Mouse (Mus musculus) midbrain, embryonic 16.5 days (tissue): ENCODE measurements at regions not wholly inside any gene's neighbourhood (a gene's known extent, or its start where the extent isn't known, plus 50 kb on each side); places are given as distances from the start of the nearest gene placed in this dataset.
"Not testable (repeated sequence)": the region's sequence is repeated elsewhere in the genome, so short reads cannot be mapped to it uniquely, and the experiment has no call there.

Experiments
- ATAC-seq: fragments of 200-750 bp; cut with Nextera tagmentation; 2 replicates; pipeline ENCODE4 v1.8.0; 2017; ENCODE audit warnings: moderate TSS enrichment
- H3K27ac ChIP-seq: fragments of 300-500 bp; sonication (generic); 2 replicates; pipeline ENCODE4 v1.5.1; 2014; ENCODE audit warnings: mild to moderate bottlenecking, low read length, mixed read lengths
- H3K27me3 ChIP-seq: fragments of 300-500 bp; sonication (generic); 2 replicates; pipeline ENCODE4 v1.6.1; 2014; ENCODE audit warnings: low read depth, low read length, mixed read lengths; ENCODE audit not compliant: control insufficient read depth, insufficient read depth
- H3K36me3 ChIP-seq: fragments of 300-500 bp; sonication (generic); 2 replicates; pipeline ENCODE4 v1.6.1; 2014; ENCODE audit warnings: mild to moderate bottlenecking, low read length, moderate library complexity, mixed read lengths; ENCODE audit not compliant: control insufficient read depth, insufficient read depth
- H3K4me1 ChIP-seq: fragments of 300-500 bp; sonication (generic); 2 replicates; pipeline ENCODE4 v1.6.1; 2014; ENCODE audit warnings: mild to moderate bottlenecking, low read length, mixed read lengths; ENCODE audit not compliant: control insufficient read depth, insufficient read depth
- H3K4me2 ChIP-seq: fragments of 300-500 bp; sonication (generic); 2 replicates; pipeline ENCODE4 v1.6.1; 2014; ENCODE audit warnings: mild to moderate bottlenecking, low read length, mixed read lengths
- H3K4me3 ChIP-seq: fragments of 300-500 bp; sonication (generic); 2 replicates; pipeline ENCODE4 v1.5.1; 2014; ENCODE audit warnings: low read depth, mild to moderate bottlenecking, low read length, moderate library complexity, mixed read lengths
- H3K9ac ChIP-seq: fragments of 300-500 bp; sonication (generic); 2 replicates; pipeline ENCODE4 v1.6.1; 2014; ENCODE audit warnings: low read depth, low read length, mixed read lengths
- H3K9me3 ChIP-seq: fragments of 300-500 bp; sonication (generic); replicated peaks from 2 replicates; pipeline ENCODE4 v1.6.1; 2014; ENCODE audit warnings: mild to moderate bottlenecking, low read length, mixed read lengths; ENCODE audit not compliant: control insufficient read depth, poor library complexity, severe bottlenecking
- WGBS: fragments of 180-500 bp; shearing (Covaris S2); extraction: QIAGEN DNeasy Blood & Tissue Kit; methylation state at CpG from one replicate; pipeline ENCODE4 v1.1.7; 2014; 5-methylcytosine and 5-hydroxymethylcytosine counted together

DNA sequence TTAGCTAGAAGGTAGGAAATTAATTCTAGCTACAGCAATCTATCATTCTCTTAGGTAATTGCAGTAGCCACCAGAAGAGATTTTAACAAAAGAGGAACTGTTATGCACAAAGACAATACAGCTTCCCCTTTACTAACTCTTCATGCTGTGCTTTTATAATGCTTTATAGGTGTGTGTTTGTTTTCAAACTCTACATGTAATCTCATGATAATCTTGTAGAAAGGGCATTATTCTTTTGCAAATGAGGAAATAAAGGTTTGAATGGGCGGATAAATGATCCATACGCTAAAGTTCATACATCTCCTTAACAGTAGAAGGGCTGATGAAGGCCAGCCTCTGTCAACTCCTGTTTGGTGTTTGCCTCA is 273.8 kb upstream of the Pfkp start:
- no peak overlapping the region for H3K27ac ChIP-seq
- H3K9me3 ChIP-seq = no peaks in the 10 kb centered on the region
- WGBS = 38% methylated on average over 2 of the region's 2 CpGs
- H3K27me3 ChIP-seq = no peaks in the 10 kb centered on the region
- H3K36me3 ChIP-seq = no peaks in the 10 kb centered on the region
- no peaks in the 10 kb centered on the region for H3K4me1 ChIP-seq
- ATAC-seq = no peak
- H3K4me2 ChIP-seq = no peak overlapping the region
- H3K9ac ChIP-seq = no peak overlapping the region
- no peak overlapping the region for H3K4me3 ChIP-seq

GRCm38 (mm10) chr13:6921691-6922356 is 273.2 kb upstream of the Pfkp start:
- no peak for ATAC-seq
- Histone ChIP-seq H3K4me1 (no peaks in the 10 kb centered on the region), H3K27me3 (no peaks in the 10 kb centered on the region), H3K9ac (no peak overlapping the region), H3K9me3 (no peaks in the 10 kb centered on the region), H3K4me3 (no peak overlapping the region), H3K27ac (no peak overlapping the region), H3K36me3 (no peaks in the 10 kb centered on the region), H3K4me2 (no peak overlapping the region)
- WGBS = 59% methylated on average over 6 of the region's 6 CpGs

GRCm38 (mm10) chr13:6906000-6906399 is 257.4 kb upstream of the Pfkp start:
- no peaks in the 10 kb centered on the region for H3K9me3 ChIP-seq
- H3K4me2 ChIP-seq = no peak overlapping the region
- H3K27me3 ChIP-seq = no peaks in the 10 kb centered on the region
- H3K4me1 ChIP-seq = no peaks in the 10 kb centered on the region
- ATAC-seq = no peak
- H3K9ac ChIP-seq = no peak overlapping the region
- H3K27ac ChIP-seq = no peak overlapping the region
- no peaks in the 10 kb centered on the region for H3K36me3 ChIP-seq
- H3K4me3 ChIP-seq = no peak overlapping the region

GRCm38 (mm10) chr13:6901682-6902081 is 253.1 kb upstream of the Pfkp start:
- Histone ChIP-seq H3K4me3 (no peak overlapping the region), H3K4me2 (no peak overlapping the region), H3K9me3 (no peaks in the 10 kb centered on the region), H3K27me3 (no peaks in the 10 kb centered on the region), H3K4me1 (no peaks in the 10 kb centered on the region), H3K36me3 (no peaks in the 10 kb centered on the region), H3K9ac (no peak overlapping the region), H3K27ac (no peak overlapping the region)
- ATAC-seq = no peak
- 53% methylated on average over 2 of the region's 2 CpGs for WGBS

DNA sequence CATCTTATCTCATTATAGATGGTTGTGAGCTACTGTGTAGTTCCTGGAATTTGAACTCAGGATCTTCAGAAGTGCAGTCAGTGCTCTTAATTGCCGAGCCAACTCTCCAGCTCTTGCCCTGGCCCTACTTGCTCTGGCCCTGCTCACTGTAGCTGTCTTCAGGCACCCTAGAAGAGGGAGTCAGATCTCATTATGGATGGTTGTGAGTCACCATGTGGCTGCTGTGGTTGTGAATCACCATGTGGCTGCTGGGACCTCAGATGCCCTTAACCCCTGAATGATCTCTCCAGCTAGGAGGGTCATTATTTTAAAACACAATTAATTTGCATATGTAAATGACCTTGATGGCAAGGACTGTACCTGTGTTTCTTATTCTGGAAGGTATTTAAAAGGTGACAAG is 249.1 kb upstream of the Pfkp start:
- 78% methylated on average over 1 of the region's 1 CpGs for WGBS
- Histone ChIP-seq H3K4me1 (no peaks in the 10 kb centered on the region), H3K27ac (no peak overlapping the region), H3K4me3 (no peak overlapping the region), H3K9me3 (no peaks in the 10 kb centered on the region), H3K27me3 (no peaks in the 10 kb centered on the region), H3K9ac (no peak overlapping the region), H3K4me2 (no peak overlapping the region), H3K36me3 (no peaks in the 10 kb centered on the region)
- no peak for ATAC-seq

GRCm38 (mm10) chr13:6891458-6892076 is 243.0 kb upstream of the Pfkp start:
- H3K4me1 ChIP-seq = 0 out of 2 replicates have a peak, but pooled peaks cover 4% of the 10 kb centered on the region
- WGBS = 18% methylated on average over 5 of the region's 5 CpGs

GRCm38 (mm10) chr13:6889446-6889845 is 240.9 kb upstream of the Pfkp start:
- not testable (repeated sequence) for H3K4me2 ChIP-seq, H3K27ac ChIP-seq, H3K9me3 ChIP-seq, H3K4me3 ChIP-seq, H3K4me1 ChIP-seq, H3K27me3 ChIP-seq, H3K36me3 ChIP-seq, ATAC-seq, H3K9ac ChIP-seq
- 80% methylated on average over 9 of the region's 9 CpGs for WGBS

More at GRCm38 (mm10) chr13:6891458-6892076, 243.0 kb upstream of the Pfkp start:
- Histone ChIP-seq H3K27ac (no peak overlapping the region), H3K9me3 (no peaks in the 10 kb centered on the region), H3K9ac (no peak overlapping the region), H3K4me2 (no peak overlapping the region), H3K36me3 (no peaks in the 10 kb centered on the region), H3K27me3 (no peaks in the 10 kb centered on the region), H3K4me3 (no peak overlapping the region)
- peak; percentile 51; the same call in 1 of the 2 replicates for ATAC-seq

- H3K36me3 ChIP-seq = no peaks in the 10 kb centered on the region
- H3K9ac ChIP-seq = no peak overlapping the region
- 0 out of 2 replicates have a peak, but pooled peaks cover 4% of the 10 kb centered on the region for H3K4me1 ChIP-seq
- H3K9me3 ChIP-seq = no peaks in the 10 kb centered on the region
- no peak for ATAC-seq
- no peak overlapping the region for H3K4me3 ChIP-seq
- 91% methylated on average over 1 of the region's 1 CpGs for WGBS
- H3K4me2 ChIP-seq = no peak overlapping the region
- H3K27me3 ChIP-seq = no peaks in the 10 kb centered on the region
- H3K27ac ChIP-seq = no peak overlapping the region
These were observed 239.8 kb upstream of the Pfkp start for GRCm38 (mm10) chr13:6888381-6888780.

DNA sequence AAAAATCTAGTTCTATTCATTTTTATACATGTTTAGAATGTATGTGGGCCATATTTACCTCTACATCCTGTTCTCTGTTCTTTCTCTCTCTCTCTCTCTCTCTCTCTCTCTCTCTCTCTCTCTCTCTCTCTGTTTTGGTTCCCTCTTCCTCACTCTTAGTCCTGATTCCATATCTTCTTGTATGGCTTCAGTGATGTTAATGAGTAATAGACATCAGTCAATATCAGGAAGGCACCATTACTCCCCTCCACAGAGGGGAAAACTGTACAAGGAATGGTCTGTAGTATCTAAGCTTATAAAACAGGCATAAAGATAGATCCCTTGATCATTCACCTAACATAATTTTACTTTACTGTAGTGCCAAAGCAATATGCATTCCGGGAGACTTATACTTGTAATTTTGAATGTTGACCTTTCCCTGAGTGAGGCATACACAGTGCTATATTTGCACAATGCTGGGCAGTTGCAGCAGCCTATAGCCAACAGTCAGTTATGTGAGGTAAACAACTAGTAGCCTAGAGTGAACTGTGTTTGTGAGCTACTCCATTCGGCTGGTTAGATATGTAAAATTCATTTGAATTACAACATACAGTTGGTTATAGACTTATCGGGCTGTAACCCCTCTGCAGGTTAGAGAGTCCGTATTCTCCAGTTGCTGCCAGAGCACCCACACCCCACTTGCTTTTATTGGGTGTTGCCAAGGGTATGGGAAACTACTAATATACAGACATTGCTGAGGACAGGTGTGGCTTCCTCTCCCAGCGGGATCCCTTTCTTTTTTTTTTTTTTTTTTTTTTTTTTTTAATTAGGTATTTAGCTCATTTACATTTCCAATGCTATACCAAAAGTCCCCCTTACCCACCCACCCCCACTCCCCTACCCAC is 228.7 kb upstream of the Pfkp start:
- Histone ChIP-seq H3K4me3 (no peak overlapping the region), H3K36me3 (no peaks in the 10 kb centered on the region), H3K27me3 (no peaks in the 10 kb centered on the region), H3K9me3 (no peaks in the 10 kb centered on the region), H3K4me2 (no peak overlapping the region), H3K9ac (no peak overlapping the region), H3K27ac (no peak overlapping the region), H3K4me1 (no peaks in the 10 kb centered on the region)
- WGBS = 97% methylated on average over 5 of the region's 5 CpGs
- no peak for ATAC-seq
